8 mouse cellular contexts compared by ENCODE assay signal in the genomic region with DNA sequence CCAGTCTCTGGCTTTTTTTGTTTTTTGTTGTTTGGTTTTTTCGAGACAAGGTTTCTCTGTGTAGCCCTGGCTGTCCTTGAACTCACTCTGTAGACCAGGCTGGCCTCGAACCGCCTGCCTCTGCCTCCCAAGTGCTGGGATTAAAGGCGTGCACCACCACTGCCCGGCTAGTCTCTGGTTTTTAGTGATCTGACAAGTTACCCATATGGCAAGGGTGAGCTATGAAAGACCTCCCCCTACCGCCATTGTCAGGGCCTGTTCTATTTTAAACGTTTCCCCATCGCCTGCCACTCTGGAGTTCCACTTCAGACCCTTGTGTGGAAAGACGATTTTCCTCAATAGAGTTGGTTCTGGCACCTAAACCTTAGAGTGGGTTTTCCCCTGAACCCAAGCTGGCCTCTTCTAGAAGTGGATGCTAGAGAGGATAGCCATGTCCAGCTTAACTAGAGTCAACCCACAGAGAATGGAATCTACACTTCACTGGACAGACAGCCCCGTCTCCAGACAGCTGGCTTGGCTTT. TPM values are rescaled to one million over a fixed set of nuclear protein-coding genes. Genes with fewer than 3 reads are reported as not detected.
DNase-seq lines count a peak whose midpoint lies in the region; ATAC-seq and TF ChIP-seq lines count a peak whose summit lies in the region.

No protein-coding gene starts in this region.

- no peaks in the 10 kb centered on the region for H3K27me3 ChIP-seq in embryonic facial prominence, embryonic 13.5 days
- H3K27me3 ChIP-seq in limb, embryonic 13.5 days = no peaks in the 10 kb centered on the region

- H3K4me2 ChIP-seq in embryonic facial prominence, embryonic 13.5 days = peak overlapping the region; percentile 74
- peak overlapping the region; percentile 78 for H3K4me2 ChIP-seq in limb, embryonic 13.5 days (replicated peaks)

- ATAC-seq in embryonic facial prominence, embryonic 13.5 days (ENCODE audit: insufficient number of reproducible peaks, insufficient read depth, low FRiP score, low TSS enrichment, low read depth) = no peak
- ATAC-seq in limb, embryonic 13.5 days (ENCODE audit: low FRiP score, low read depth) = no peak

- TF ChIP-seq CTCF in olfactory bulb, adult 2 months (IDR thresholded peaks at IDR 0.05; ENCODE audit: insufficient read depth, low read depth, low read length) = no peak

- TF ChIP-seq POLR2A in olfactory bulb, adult 2 months (IDR thresholded peaks at IDR 0.05; ENCODE audit: insufficient read depth, low read depth, low read length) = no peak

- peak overlapping the region; percentile 94 for H3K4me3 ChIP-seq in embryonic facial prominence, embryonic 13.5 days
- peak overlapping the region; percentile 100 for H3K4me3 ChIP-seq in limb, embryonic 13.5 days
- H3K4me3 ChIP-seq in olfactory bulb, adult 2 months (ENCODE audit: insufficient read depth, low read depth, low read length) = peak overlapping the region; percentile 67

- H3K4me1 ChIP-seq in embryonic facial prominence, embryonic 13.5 days = peaks cover 24% of the 10 kb centered on the region
- peaks cover 24% of the 10 kb centered on the region for H3K4me1 ChIP-seq in limb, embryonic 13.5 days
- H3K4me1 ChIP-seq in olfactory bulb, adult 2 months (ENCODE audit: control insufficient read depth, insufficient read depth, low read length) = peaks cover 9% of the 10 kb centered on the region; the same call in 1 of the 2 replicates

- H3K36me3 ChIP-seq in embryonic facial prominence, embryonic 13.5 days = no peaks in the 10 kb centered on the region
- H3K36me3 ChIP-seq in limb, embryonic 13.5 days = 0 out of 2 replicates have a peak, but pooled peaks cover under 1% of the 10 kb centered on the region

- H3K27ac ChIP-seq in embryonic facial prominence, embryonic 13.5 days = peak overlapping the region; percentile 84; the same call in 1 of the 2 replicates
- H3K27ac ChIP-seq in limb, embryonic 13.5 days = no peak overlapping the region
- H3K27ac ChIP-seq in olfactory bulb, adult 2 months (ENCODE audit: insufficient read depth, low read depth, low read length) = no peak overlapping the region

- DNase-seq in embryo, embryonic 10.5 days (ENCODE audit: low spot score) = peak; percentile 9
- no peak for DNase-seq in embryo, embryonic 9.5 days (ENCODE audit: extremely low spot score)
- peak; percentile 57 for DNase-seq in 3T3-L1 (ENCODE audit: low read depth, low spot score)
- DNase-seq in urinary bladder, adult 2 months (ENCODE audit: low spot score) = no peak
- no peak for DNase-seq in frontal cortex, postnatal 14 days (ENCODE audit: low spot score in 2 of 2)

- H3K9ac ChIP-seq in embryonic facial prominence, embryonic 13.5 days = peak overlapping the region; percentile 94
- H3K9ac ChIP-seq in limb, embryonic 13.5 days = peak overlapping the region; percentile 73

- H3K9me3 ChIP-seq in embryonic facial prominence, embryonic 13.5 days = no peaks in the 10 kb centered on the region
- H3K9me3 ChIP-seq in limb, embryonic 13.5 days = no peaks in the 10 kb centered on the region

- WGBS in embryonic facial prominence, embryonic 13.5 days = 33% methylated on average over 10 of the region's 10 CpGs
- WGBS in limb, embryonic 13.5 days = 39% methylated on average over 10 of the region's 10 CpGs
- WGBS in olfactory bulb, adult 2 months = 11% methylated on average over 10 of the region's 10 CpGs

RNA-seq across cellular contexts. Expression of a gene that starts 4.1 kb away (rescaled TPM):
- polyA plus RNA-seq in embryonic facial prominence, embryonic 13.5 days (2015; fragmentation: Nextera tagmentation; extraction: Ambion mirVana) = 92.1 and 99.5 TPM in 2 replicates
- 95.8 and 96.5 TPM in 2 replicates for polyA plus RNA-seq in limb, embryonic 13.5 days (2015; fragmentation: Nextera tagmentation; extraction: Ambion mirVana)
- not detected in 2 replicates for polyA plus RNA-seq in olfactory bulb, adult 2 months (2012; ENCODE audit: insufficient read depth, insufficient read length, low replicate concordance, missing spikeins)
- 34.7 and 36.7 TPM in 2 replicates for polyA plus RNA-seq in urinary bladder, adult 2 months (2012; rRNA removed)

RNA-seq across cellular contexts. Expression of a gene that starts 17.9 kb away (rescaled TPM):
- polyA plus RNA-seq in embryonic facial prominence, embryonic 13.5 days (2015; fragmentation: Nextera tagmentation; extraction: Ambion mirVana) = 1.9 and 2.8 TPM in 2 replicates
- 0.72 and 0.78 TPM in 2 replicates for polyA plus RNA-seq in limb, embryonic 13.5 days (2015; fragmentation: Nextera tagmentation; extraction: Ambion mirVana)
- polyA plus RNA-seq in olfactory bulb, adult 2 months (2012; ENCODE audit: insufficient read depth, insufficient read length, low replicate concordance, missing spikeins) = not detected in 2 replicates
- polyA plus RNA-seq in urinary bladder, adult 2 months (2012; rRNA removed) = 0.30 and 0.44 TPM in 2 replicates

RNA-seq across cellular contexts. Expression of a gene that starts 22.6 kb away (rescaled TPM):
- polyA plus RNA-seq in embryonic facial prominence, embryonic 13.5 days (2015; fragmentation: Nextera tagmentation; extraction: Ambion mirVana) = 0.45 and 0.72 TPM in 2 replicates
- polyA plus RNA-seq in limb, embryonic 13.5 days (2015; fragmentation: Nextera tagmentation; extraction: Ambion mirVana) = 2.4 and 2.7 TPM in 2 replicates
- not detected in 2 replicates for polyA plus RNA-seq in olfactory bulb, adult 2 months (2012; ENCODE audit: insufficient read depth, insufficient read length, low replicate concordance, missing spikeins)
- 113 and 164 TPM in 2 replicates for polyA plus RNA-seq in urinary bladder, adult 2 months (2012; rRNA removed)

RNA-seq across cellular contexts. Expression of a gene that starts 52.0 kb away (rescaled TPM):
- 9.7 and 10.0 TPM in 2 replicates for polyA plus RNA-seq in embryonic facial prominence, embryonic 13.5 days (2015; fragmentation: Nextera tagmentation; extraction: Ambion mirVana)
- 10.9 and 11.3 TPM in 2 replicates for polyA plus RNA-seq in limb, embryonic 13.5 days (2015; fragmentation: Nextera tagmentation; extraction: Ambion mirVana)
- polyA plus RNA-seq in olfactory bulb, adult 2 months (2012; ENCODE audit: insufficient read depth, insufficient read length, low replicate concordance, missing spikeins) = not detected in 2 replicates
- 4.7 and 7.0 TPM in 2 replicates for polyA plus RNA-seq in urinary bladder, adult 2 months (2012; rRNA removed)

Comparison
In these comparisons a context has a peak if more than half of its experiments do, and no peak if none do; other contexts are left out.
1. DNase-seq: peak in embryo, embryonic 10.5 days (single experiment) and 3T3-L1 (single experiment); none in embryo, embryonic 9.5 days (single experiment), urinary bladder, adult 2 months (single experiment) and frontal cortex, postnatal 14 days (0 of 2).
2. RNA of a gene that starts 22.6 kb away (polyA plus RNA-seq): 113 to 164 TPM in urinary bladder, adult 2 months; 2.4 to 2.7 TPM in limb, embryonic 13.5 days, 0.45 to 0.72 TPM in embryonic facial prominence, embryonic 13.5 days and not detected in olfactory bulb, adult 2 months; every median in the first group is over 10 times any median in the second.
3. Peak in every context shown above with its lines, with median percentiles within 50 percentile points of each other: H3K4me3 ChIP-seq.